Mouse (Mus musculus): ENCODE data around the gene Obsl1. TPM values are rescaled to one million over a fixed set of nuclear protein-coding genes. Genes with fewer than 3 reads are reported as not detected.

Obsl1 gene
- polyA plus RNA-seq, 1 experiment from 2014 or later: 33.2 TPM

- Histone ChIP-seq H3K27ac (ENCODE audit: low read depth, low read length) (peak within 1 kb of the TSS; percentile 76), H3K9me3 (ENCODE audit: control insufficient read depth, low read length) (no peaks in the 10 kb centered on the region), H3K36me3 (ENCODE audit: control insufficient read depth, insufficient read depth, low read length) (no peaks in the 10 kb centered on the region), H3K9ac (ENCODE audit: low read length) (peak within 1 kb of the TSS; percentile 56), H3K27me3 (ENCODE audit: control insufficient read depth, insufficient read depth, low read length) (no peaks in the 10 kb centered on the region), H3K4me1 (ENCODE audit: control insufficient read depth, insufficient read depth, low read length) (no peaks in the 10 kb centered on the region; the same call in 1 of the 2 replicates), H3K4me3 (ENCODE audit: low read depth, low read length) (peak within 1 kb of the TSS; percentile 53), H3K4me2 (peak within 1 kb of the TSS; percentile 59)
- DNase-seq (ENCODE audit: low spot score, missing footprints): peak; percentile 100
- peak; percentile 98 for ATAC-seq (ENCODE audit: low FRiP score)
- WGBS: under 1% methylated on average over 46 of the region's 46 CpGs
These were observed 15.2 kb upstream of the Obsl1 start, which contains the start of gene Stk11ip for GRCm38 (mm10) chr1:75521321-75522031. Gene Stk11ip, plus strand, starts transcription at chr1:75521529.

DNA sequence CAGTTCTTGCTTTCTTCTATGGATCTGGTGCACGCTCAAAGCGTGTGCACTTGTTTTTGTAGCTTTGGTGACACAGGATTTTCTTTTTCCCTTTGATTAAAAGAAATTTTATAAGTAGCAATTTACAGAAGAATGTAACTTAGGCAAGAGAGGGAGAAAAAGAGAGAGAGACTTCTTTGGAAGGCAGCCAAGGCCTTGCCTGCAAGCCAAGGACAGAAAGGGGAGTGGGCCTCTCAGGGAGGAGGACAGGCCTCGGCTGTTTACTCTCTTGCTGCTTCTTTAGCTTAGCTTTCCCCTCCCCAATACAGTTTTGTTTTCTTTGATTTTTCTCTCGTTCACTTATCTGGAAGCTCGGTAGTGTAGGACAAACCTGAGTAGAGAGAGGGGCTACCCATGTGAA lies 13.3 kb upstream of the Obsl1 start:
- no peak overlapping the region for H3K9ac ChIP-seq (ENCODE audit: low read length)
- no peak for DNase-seq (ENCODE audit: low spot score, missing footprints)
- no peak overlapping the region for H3K4me2 ChIP-seq
- no peak overlapping the region for H3K4me3 ChIP-seq (ENCODE audit: low read depth, low read length)
- WGBS: 90% methylated on average over 5 of the region's 5 CpGs
- no peaks in the 10 kb centered on the region for H3K9me3 ChIP-seq (ENCODE audit: control insufficient read depth, low read length)
- no peak overlapping the region for H3K27ac ChIP-seq (ENCODE audit: low read depth, low read length)
- no peaks in the 10 kb centered on the region for H3K27me3 ChIP-seq (ENCODE audit: control insufficient read depth, insufficient read depth, low read length)
- ATAC-seq (ENCODE audit: low FRiP score): no peak
- no peaks in the 10 kb centered on the region; the same call in 1 of the 2 replicates for H3K4me1 ChIP-seq (ENCODE audit: control insufficient read depth, insufficient read depth, low read length)
- H3K36me3 ChIP-seq (ENCODE audit: control insufficient read depth, insufficient read depth, low read length): no peaks in the 10 kb centered on the region

GRCm38 (mm10) chr1:75518427-75518826 lies 12.2 kb upstream of the Obsl1 start:
- Histone ChIP-seq H3K9me3 (ENCODE audit: control insufficient read depth, low read length) (no peaks in the 10 kb centered on the region), H3K27ac (ENCODE audit: low read depth, low read length) (no peak overlapping the region), H3K9ac (ENCODE audit: low read length) (no peak overlapping the region), H3K4me1 (ENCODE audit: control insufficient read depth, insufficient read depth, low read length) (no peaks in the 10 kb centered on the region; the same call in 1 of the 2 replicates), H3K4me2 (no peak overlapping the region), H3K4me3 (ENCODE audit: low read depth, low read length) (no peak overlapping the region), H3K36me3 (ENCODE audit: control insufficient read depth, insufficient read depth, low read length) (no peaks in the 10 kb centered on the region), H3K27me3 (ENCODE audit: control insufficient read depth, insufficient read depth, low read length) (no peaks in the 10 kb centered on the region)
- 98% methylated on average over 4 of the region's 4 CpGs for WGBS
- ATAC-seq (ENCODE audit: low FRiP score) (no peak), DNase-seq (ENCODE audit: low spot score, missing footprints) (peak; percentile 73)

DNA sequence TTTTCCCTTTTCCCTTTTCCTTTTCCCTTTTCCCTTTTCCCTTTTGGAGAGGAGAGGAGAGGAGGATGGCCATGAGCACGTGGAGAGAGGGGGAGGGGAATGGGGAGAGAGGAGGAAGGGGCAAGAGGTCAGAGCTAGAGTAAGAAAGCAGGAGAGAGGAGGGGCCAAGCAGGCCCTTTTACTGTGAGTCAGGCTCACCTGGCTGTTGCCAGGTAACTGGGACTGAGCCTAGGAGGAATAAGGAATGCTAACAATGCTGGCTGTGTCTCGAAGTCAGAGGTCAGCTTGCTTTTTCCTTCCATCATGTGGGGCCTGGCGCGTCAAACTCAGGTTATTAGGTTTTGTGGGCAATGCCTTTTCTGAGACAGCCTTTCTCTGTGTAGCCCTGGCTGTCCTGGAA lies 11.7 kb upstream of the Obsl1 start:
- Histone ChIP-seq H3K36me3 (ENCODE audit: control insufficient read depth, insufficient read depth, low read length) (no peaks in the 10 kb centered on the region), H3K27ac (ENCODE audit: low read depth, low read length) (no peak overlapping the region), H3K4me3 (ENCODE audit: low read depth, low read length) (no peak overlapping the region), H3K9me3 (ENCODE audit: control insufficient read depth, low read length) (no peaks in the 10 kb centered on the region), H3K27me3 (ENCODE audit: control insufficient read depth, insufficient read depth, low read length) (no peaks in the 10 kb centered on the region), H3K4me1 (ENCODE audit: control insufficient read depth, insufficient read depth, low read length) (no peaks in the 10 kb centered on the region; the same call in 1 of the 2 replicates), H3K9ac (ENCODE audit: low read length) (no peak overlapping the region), H3K4me2 (no peak overlapping the region)
- WGBS: 61% methylated on average over 3 of the region's 4 CpGs
- DNase-seq (ENCODE audit: low spot score, missing footprints): peak; percentile 71
- ATAC-seq (ENCODE audit: low FRiP score): no peak

GRCm38 (mm10) chr1:75516703-75517380 lies 10.6 kb upstream of the Obsl1 start:
- peak; percentile 68 for DNase-seq (ENCODE audit: low spot score, missing footprints)
- Histone ChIP-seq H3K4me3 (ENCODE audit: low read depth, low read length) (no peak overlapping the region), H3K36me3 (ENCODE audit: control insufficient read depth, insufficient read depth, low read length) (no peaks in the 10 kb centered on the region), H3K27ac (ENCODE audit: low read depth, low read length) (no peak overlapping the region), H3K4me2 (no peak overlapping the region), H3K9ac (ENCODE audit: low read length) (no peak overlapping the region), H3K27me3 (ENCODE audit: control insufficient read depth, insufficient read depth, low read length) (no peaks in the 10 kb centered on the region), H3K4me1 (ENCODE audit: control insufficient read depth, insufficient read depth, low read length) (no peaks in the 10 kb centered on the region; the same call in 1 of the 2 replicates), H3K9me3 (ENCODE audit: control insufficient read depth, low read length) (no peaks in the 10 kb centered on the region)
- no peak for ATAC-seq (ENCODE audit: low FRiP score)
- 83% methylated on average over 15 of the region's 15 CpGs for WGBS

- peak; percentile 21 for DNase-seq (ENCODE audit: low spot score, missing footprints)
- no peak overlapping the region for H3K4me2 ChIP-seq
- no peak for ATAC-seq (ENCODE audit: low FRiP score)
- H3K27me3 ChIP-seq (ENCODE audit: control insufficient read depth, insufficient read depth, low read length): no peaks in the 10 kb centered on the region; the same call in 1 of the 2 replicates
- H3K9ac ChIP-seq (ENCODE audit: low read length): no peak overlapping the region
- H3K4me1 ChIP-seq (ENCODE audit: control insufficient read depth, insufficient read depth, low read length): no peaks in the 10 kb centered on the region
- H3K27ac ChIP-seq (ENCODE audit: low read depth, low read length): no peak overlapping the region
- 87% methylated on average over 3 of the region's 3 CpGs for WGBS
- H3K36me3 ChIP-seq (ENCODE audit: control insufficient read depth, insufficient read depth, low read length): no peaks in the 10 kb centered on the region
- no peak overlapping the region for H3K4me3 ChIP-seq (ENCODE audit: low read depth, low read length)
- H3K9me3 ChIP-seq (ENCODE audit: control insufficient read depth, low read length): no peaks in the 10 kb centered on the region
These were observed 6.3 kb upstream of the Obsl1 start for GRCm38 (mm10) chr1:75512550-75512949.

- H3K9me3 ChIP-seq (ENCODE audit: control insufficient read depth, low read length): no peaks in the 10 kb centered on the region
- no peak overlapping the region for H3K27ac ChIP-seq (ENCODE audit: low read depth, low read length)
- ATAC-seq (ENCODE audit: low FRiP score) (no peak), DNase-seq (ENCODE audit: low spot score, missing footprints) (peak; percentile 70)
- H3K4me1 ChIP-seq (ENCODE audit: control insufficient read depth, insufficient read depth, low read length): peaks cover under 1% of the 10 kb centered on the region; the same call in 1 of the 2 replicates
- 55% methylated on average over 4 of the region's 4 CpGs for WGBS
- H3K9ac ChIP-seq (ENCODE audit: low read length): no peak overlapping the region
- no peak overlapping the region for H3K4me2 ChIP-seq
- H3K36me3 ChIP-seq (ENCODE audit: control insufficient read depth, insufficient read depth, low read length): no peaks in the 10 kb centered on the region
- H3K27me3 ChIP-seq (ENCODE audit: control insufficient read depth, insufficient read depth, low read length): peaks cover 3% of the 10 kb centered on the region; the same call in 1 of the 2 replicates
- no peak overlapping the region for H3K4me3 ChIP-seq (ENCODE audit: low read depth, low read length)
These were observed 5.4 kb upstream of the Obsl1 start for GRCm38 (mm10) chr1:75511437-75512210.

- peaks cover 4% of the 10 kb centered on the region for H3K4me1 ChIP-seq (ENCODE audit: control insufficient read depth, insufficient read depth, low read length)
- peak; percentile 65 for DNase-seq (ENCODE audit: low spot score, missing footprints)
These were observed 3.9 kb upstream of the Obsl1 start for GRCm38 (mm10) chr1:75510154-75510553.

More at GRCm38 (mm10) chr1:75510154-75510553, 3.9 kb upstream of the Obsl1 start:
- Histone ChIP-seq H3K9ac (ENCODE audit: low read length) (no peak overlapping the region), H3K27me3 (ENCODE audit: control insufficient read depth, insufficient read depth, low read length) (peaks cover 3% of the 10 kb centered on the region; the same call in 1 of the 2 replicates), H3K27ac (ENCODE audit: low read depth, low read length) (no peak overlapping the region), H3K36me3 (ENCODE audit: control insufficient read depth, insufficient read depth, low read length) (no peaks in the 10 kb centered on the region), H3K9me3 (ENCODE audit: control insufficient read depth, low read length) (no peaks in the 10 kb centered on the region), H3K4me2 (no peak overlapping the region), H3K4me3 (ENCODE audit: low read depth, low read length) (no peak overlapping the region)
- WGBS: 77% methylated on average over 5 of the region's 5 CpGs
- ATAC-seq (ENCODE audit: low FRiP score): no peak

Measured in midbrain, embryonic 11.5 days (tissue).